Mouse (Mus musculus) hindbrain, embryonic 16.5 days (tissue): ENCODE measurements around the gene Atp5h. TPM values are rescaled to one million over a fixed set of nuclear protein-coding genes. Genes with fewer than 3 reads are reported as not detected.
"Not testable (repeated sequence)": the region's sequence is repeated elsewhere in the genome, so short reads cannot be mapped to it uniquely, and the experiment has no call there.

Experiments
- ATAC-seq: fragments of 200-750 bp; cut with Nextera tagmentation; 2 replicates; pipeline ENCODE4 v1.8.0; 2017; ENCODE audit warnings: moderate TSS enrichment, moderate library complexity
- H3K27ac ChIP-seq: fragments of 300-500 bp; sonication (generic); 2 replicates; pipeline ENCODE4 v1.5.1; 2014; ENCODE audit warnings: low read depth, mild to moderate bottlenecking, control low read depth, low read length, moderate library complexity
- H3K27me3 ChIP-seq: fragments of 300-500 bp; sonication (generic); replicated peaks from 2 replicates; pipeline ENCODE4 v1.6.1; 2014; ENCODE audit warnings: low read length; ENCODE audit not compliant: control insufficient read depth, insufficient read depth
- H3K36me3 ChIP-seq: fragments of 300-500 bp; sonication (generic); 2 replicates; pipeline ENCODE4 v1.6.1; 2014; ENCODE audit warnings: mild to moderate bottlenecking, low read length, moderate library complexity, mixed read lengths; ENCODE audit not compliant: control insufficient read depth, insufficient read depth
- H3K4me1 ChIP-seq: fragments of 300-500 bp; sonication (generic); 2 replicates; pipeline ENCODE4 v1.6.1; 2014; ENCODE audit warnings: low read depth, low read length; ENCODE audit not compliant: control insufficient read depth, insufficient read depth
- H3K4me2 ChIP-seq: fragments of 300-500 bp; sonication (generic); 2 replicates; pipeline ENCODE4 v1.6.1; 2014; ENCODE audit warnings: mild to moderate bottlenecking, low read length, control low read depth, moderate library complexity
- H3K4me3 ChIP-seq: fragments of 300-500 bp; sonication (generic); 2 replicates; pipeline ENCODE4 v1.5.1; 2014; ENCODE audit warnings: mild to moderate bottlenecking, low read length, control low read depth, moderate library complexity
- H3K9ac ChIP-seq: fragments of 300-500 bp; sonication (generic); 2 replicates; pipeline ENCODE4 v1.6.1; 2014; ENCODE audit warnings: low read depth, mild to moderate bottlenecking, control low read depth, low read length, moderate library complexity
- H3K9me3 ChIP-seq: fragments of 300-500 bp; sonication (generic); 2 replicates; pipeline ENCODE4 v1.6.1; 2014; ENCODE audit warnings: mild to moderate bottlenecking, low read length, moderate library complexity; ENCODE audit not compliant: control insufficient read depth
- WGBS: fragments of 180-500 bp; shearing (Covaris S2); extraction: QIAGEN DNeasy Blood & Tissue Kit; methylation state at CpG from one replicate; pipeline ENCODE4 v1.1.7; 2014; 5-methylcytosine and 5-hydroxymethylcytosine counted together
- polyA plus RNA-seq: library from polyadenylated mRNA; unstranded; fragments of >200 nt; fragmentation: Nextera tagmentation; extraction: Ambion mirVana; gene quantifications from 2 replicates; pipeline ENCODE4 v1.2.1, GENCODE M21; 2015

Atp5h gene
- polyA plus RNA-seq, 1 experiment from 2014 or later: 923 TPM

- ATAC-seq: no peak
- Histone ChIP-seq H3K27me3 (no peaks in the 10 kb centered on the region; the same call in 1 of the 2 replicates), H3K4me3 (no peak overlapping the region), H3K9ac (no peak overlapping the region), H3K27ac (no peak overlapping the region), H3K4me2 (no peak overlapping the region), H3K9me3 (peaks cover 2% of the 10 kb centered on the region; the same call in 1 of the 2 replicates), H3K4me1 (no peaks in the 10 kb centered on the region), H3K36me3 (no peaks in the 10 kb centered on the region)
- 86% methylated on average over 15 of the region's 15 CpGs for WGBS
Observed at GRCm38 (mm10) chr11:115455619-115456018, 35.9 kb upstream of the Atp5h start.

DNA sequence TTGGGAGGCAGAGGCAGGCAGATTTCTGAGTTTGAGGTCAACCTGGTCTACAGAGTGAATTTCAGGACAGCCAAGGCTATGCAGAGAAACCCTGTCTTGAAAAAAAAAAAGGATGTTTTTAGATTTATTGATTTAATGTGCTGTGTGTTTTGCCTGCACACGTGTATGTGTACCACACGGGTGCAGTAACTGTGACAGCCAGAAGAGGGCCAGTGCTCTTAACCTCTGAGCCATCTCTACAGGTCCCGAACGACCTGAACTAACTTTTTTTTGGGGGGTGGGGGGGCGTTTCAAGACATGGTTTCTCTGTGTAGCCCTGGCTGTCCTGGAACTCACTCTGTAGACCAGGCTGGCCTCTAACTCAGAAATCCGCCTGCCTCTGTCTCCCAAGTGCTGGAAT lies 35.1 kb upstream of the Atp5h start:
- not testable (repeated sequence) for ATAC-seq, H3K4me3 ChIP-seq, H3K27ac ChIP-seq, H3K27me3 ChIP-seq, H3K4me2 ChIP-seq, H3K36me3 ChIP-seq, H3K9ac ChIP-seq, H3K9me3 ChIP-seq, H3K4me1 ChIP-seq
- 93% methylated on average over 6 of the region's 6 CpGs for WGBS

GRCm38 (mm10) chr11:115453306-115453705 lies 33.5 kb upstream of the Atp5h start:
- no peak for ATAC-seq
- no peak overlapping the region for H3K9ac ChIP-seq
- H3K4me1 ChIP-seq: no peaks in the 10 kb centered on the region
- H3K27ac ChIP-seq: no peak overlapping the region
- 76% methylated on average over 4 of the region's 4 CpGs for WGBS
- H3K36me3 ChIP-seq: no peaks in the 10 kb centered on the region
- no peak overlapping the region for H3K4me2 ChIP-seq
- peaks cover 2% of the 10 kb centered on the region; the same call in 1 of the 2 replicates for H3K9me3 ChIP-seq
- H3K27me3 ChIP-seq: no peaks in the 10 kb centered on the region; the same call in 1 of the 2 replicates
- no peak overlapping the region for H3K4me3 ChIP-seq

DNA sequence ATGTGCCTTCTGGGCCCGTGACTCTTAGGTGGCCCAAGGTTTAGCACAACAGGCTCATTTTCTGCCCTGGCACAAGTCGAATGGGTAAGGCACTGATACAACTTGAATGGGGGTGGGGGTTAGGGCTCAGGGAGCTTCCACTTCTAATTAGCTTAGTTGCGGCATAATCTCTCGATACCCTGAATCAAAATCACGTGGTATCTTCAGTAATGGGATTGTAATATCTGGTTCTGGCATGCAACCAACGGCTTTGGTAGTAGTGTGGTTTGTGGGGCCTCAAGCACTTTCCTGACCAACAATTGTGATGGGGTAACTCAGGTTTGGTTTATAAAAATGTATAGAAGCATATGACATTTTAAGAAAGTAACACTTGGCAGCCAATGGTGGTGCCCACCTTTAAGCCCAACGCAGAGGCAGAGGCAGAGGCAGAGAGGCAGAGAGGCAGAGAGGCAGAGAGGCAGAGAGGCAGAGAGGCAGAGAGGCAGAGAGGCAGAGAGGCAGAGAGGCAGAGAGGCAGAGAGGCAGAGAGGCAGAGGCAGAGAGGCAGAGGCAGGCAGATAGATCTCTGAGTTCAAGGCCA lies 32.6 kb upstream of the Atp5h start:
- Histone ChIP-seq H3K27me3 (no peaks in the 10 kb centered on the region; the same call in 1 of the 2 replicates), H3K4me3 (no peak overlapping the region), H3K4me1 (no peaks in the 10 kb centered on the region), H3K27ac (no peak overlapping the region), H3K9ac (no peak overlapping the region), H3K4me2 (no peak overlapping the region), H3K36me3 (no peaks in the 10 kb centered on the region), H3K9me3 (peaks cover 2% of the 10 kb centered on the region; the same call in 1 of the 2 replicates)
- no peak for ATAC-seq
- WGBS: 83% methylated on average over 7 of the region's 7 CpGs

DNA sequence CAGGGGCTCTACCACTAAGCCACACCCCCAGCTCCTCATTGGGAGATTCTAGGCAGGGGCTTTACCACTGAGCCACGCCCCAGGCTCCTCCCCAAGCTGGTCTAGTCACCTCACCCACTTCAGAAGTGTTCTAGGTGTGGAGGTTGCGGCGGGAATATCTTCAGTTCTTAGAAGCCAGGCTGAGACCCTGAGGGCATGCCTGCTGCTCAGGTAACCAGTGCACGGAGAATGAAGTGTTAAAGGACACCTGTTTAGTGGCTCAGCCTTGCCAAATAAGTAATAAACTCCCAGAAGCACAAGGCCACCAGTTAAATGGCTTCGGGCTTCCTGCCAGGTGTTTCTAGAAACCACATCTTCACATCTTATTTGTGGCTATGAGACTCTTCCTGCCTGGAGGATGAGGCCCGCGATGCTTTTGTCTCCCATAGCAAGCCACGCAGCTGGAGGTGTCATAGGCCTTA lies 32.0 kb upstream of the Atp5h start:
- Histone ChIP-seq H3K27ac (no peak overlapping the region), H3K27me3 (no peaks in the 10 kb centered on the region; the same call in 1 of the 2 replicates), H3K4me1 (no peaks in the 10 kb centered on the region), H3K4me2 (no peak overlapping the region), H3K4me3 (no peak overlapping the region), H3K9me3 (peaks cover 2% of the 10 kb centered on the region; the same call in 1 of the 2 replicates), H3K36me3 (no peaks in the 10 kb centered on the region), H3K9ac (no peak overlapping the region)
- 85% methylated on average over 8 of the region's 8 CpGs for WGBS
- ATAC-seq: no peak

- H3K4me2 ChIP-seq: no peak overlapping the region
- no peak for ATAC-seq
- no peaks in the 10 kb centered on the region; the same call in 1 of the 2 replicates for H3K27me3 ChIP-seq
- no peak overlapping the region for H3K4me3 ChIP-seq
- no peaks in the 10 kb centered on the region for H3K4me1 ChIP-seq
- WGBS: 92% methylated on average over 7 of the region's 7 CpGs
- H3K9ac ChIP-seq: no peak overlapping the region
- no peaks in the 10 kb centered on the region for H3K36me3 ChIP-seq
- no peak overlapping the region for H3K27ac ChIP-seq
- H3K9me3 ChIP-seq: no peaks in the 10 kb centered on the region
Observed at GRCm38 (mm10) chr11:115450176-115450575, 30.4 kb upstream of the Atp5h start.

DNA sequence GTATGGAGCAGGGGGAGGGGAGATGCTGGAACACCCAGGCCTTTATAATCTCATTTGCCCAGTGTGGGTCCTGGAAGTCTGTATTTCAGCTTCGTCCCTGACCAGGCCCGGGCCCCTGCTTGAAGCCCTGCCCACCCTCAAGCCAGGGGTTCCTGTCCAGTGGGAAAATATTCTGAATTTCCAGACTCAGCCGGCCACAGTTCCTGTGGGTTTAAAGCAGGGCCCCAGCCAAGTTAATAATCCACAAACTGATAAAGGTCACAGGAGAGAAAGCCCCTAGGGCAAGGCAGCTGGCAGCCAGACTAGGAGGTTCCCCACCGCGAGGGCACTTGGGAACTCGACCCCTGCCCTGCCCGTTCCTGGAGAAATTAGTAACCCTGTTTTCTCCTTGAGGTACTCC lies 29.2 kb upstream of the Atp5h start:
- Histone ChIP-seq H3K27ac (no peak overlapping the region), H3K4me1 (no peaks in the 10 kb centered on the region), H3K9me3 (no peaks in the 10 kb centered on the region), H3K4me3 (no peak overlapping the region), H3K9ac (no peak overlapping the region), H3K27me3 (no peaks in the 10 kb centered on the region; the same call in 1 of the 2 replicates), H3K4me2 (no peak overlapping the region), H3K36me3 (no peaks in the 10 kb centered on the region)
- WGBS: 66% methylated on average over 7 of the region's 7 CpGs
- no peak for ATAC-seq

- WGBS: 85% methylated on average over 16 of the region's 16 CpGs
- Histone ChIP-seq H3K4me3 (no peak overlapping the region), H3K36me3 (no peaks in the 10 kb centered on the region), H3K4me2 (no peak overlapping the region), H3K9ac (no peak overlapping the region), H3K27ac (no peak overlapping the region), H3K4me1 (no peaks in the 10 kb centered on the region), H3K27me3 (no peaks in the 10 kb centered on the region; the same call in 1 of the 2 replicates), H3K9me3 (no peaks in the 10 kb centered on the region)
- ATAC-seq: no peak
Observed at GRCm38 (mm10) chr11:115448075-115448474, 28.3 kb upstream of the Atp5h start.

- H3K4me1 ChIP-seq: no peaks in the 10 kb centered on the region
- H3K36me3 ChIP-seq: no peaks in the 10 kb centered on the region
- H3K9me3 ChIP-seq: no peaks in the 10 kb centered on the region
- no peak overlapping the region for H3K9ac ChIP-seq
- H3K27ac ChIP-seq: no peak overlapping the region
- H3K4me2 ChIP-seq: no peak overlapping the region
- H3K4me3 ChIP-seq: no peak overlapping the region
- ATAC-seq: no peak
- WGBS: 87% methylated on average over 11 of the region's 11 CpGs
- no peaks in the 10 kb centered on the region; the same call in 1 of the 2 replicates for H3K27me3 ChIP-seq
Observed at GRCm38 (mm10) chr11:115447321-115447885, 27.6 kb upstream of the Atp5h start.
